Mouse (Mus musculus) bone marrow, adult 2 months (tissue): ENCODE measurements around the gene Ddx51. TPM values are rescaled to one million over a fixed set of nuclear protein-coding genes. Genes with fewer than 3 reads are reported as not detected.

Source experiments
- H3K27ac ChIP-seq: fragments of 200-500 bp; 2 replicates; pipeline ENCODE4 v1.5.1; 2012; ENCODE audit warnings: low read depth, mild to moderate bottlenecking, control low read depth, inconsistent platforms, low read length; ENCODE audit not compliant: control insufficient read depth, poor library complexity, insufficient read depth
- H3K4me1 ChIP-seq: fragments of 200-500 bp; 2 replicates; pipeline ENCODE4 v1.6.1; 2011; ENCODE audit warnings: low read length; ENCODE audit not compliant: control insufficient read depth, insufficient read depth
- H3K4me3 ChIP-seq: fragments of 200-500 bp; replicated peaks from 2 replicates; pipeline ENCODE3; 2011; ENCODE audit warnings: mild to moderate bottlenecking, low read depth, low read length, control low read depth; ENCODE audit not compliant: control insufficient read depth
- CTCF ChIP-seq: fragments of 200-500 bp; IDR thresholded peaks from 2 replicates; pipeline ENCODE4 v1.5.1; 2011; ENCODE audit warnings: low read length, control low read depth; ENCODE audit not compliant: control insufficient read depth, insufficient read depth
- POLR2A ChIP-seq: fragments of 200-500 bp; IDR thresholded peaks from 2 replicates; pipeline ENCODE4 v1.6.1; 2011; ENCODE audit warnings: low read depth, mild to moderate bottlenecking, control low read depth, low read length, borderline replicate concordance; ENCODE audit not compliant: control insufficient read depth
- WGBS: fragments of 180-500 bp; shearing (Covaris S2); methylation state at CpG from one replicate; pipeline ENCODE4 v1.1.7; 2018; 5-methylcytosine and 5-hydroxymethylcytosine counted together
- polyA plus RNA-seq: library from polyadenylated mRNA; stranded (reverse); fragments of >200 nt; gene quantifications from 2 replicates; pipeline ENCODE4 v1.2.4, GENCODE M21; 2011; ENCODE audit warnings: low replicate concordance; ENCODE audit not compliant: missing spikeins, insufficient read depth, insufficient read length

The Ddx51 gene
- polyA plus RNA-seq, 1 experiment = 24.2 TPM

GRCm38 (mm10) chr5:110698617-110699016, 45.4 kb downstream of the Ddx51 start:
- TF ChIP-seq POLR2A (no peak), CTCF (no peak)
- Histone ChIP-seq H3K27ac (no peak overlapping the region), H3K4me3 (no peak overlapping the region), H3K4me1 (no peaks in the 10 kb centered on the region; the same call in 1 of the 2 replicates)
- WGBS = 84% methylated on average over 4 of the region's 4 CpGs

GRCm38 (mm10) chr5:110704004-110704403, 50.8 kb downstream of the Ddx51 start:
- H3K4me1 ChIP-seq = no peaks in the 10 kb centered on the region; the same call in 1 of the 2 replicates
- TF ChIP-seq POLR2A (no peak), CTCF (no peak)
- WGBS = 15% methylated on average over 1 of the region's 1 CpGs

GRCm38 (mm10) chr5:110709256-110709655, 56.0 kb downstream of the Ddx51 start:
- WGBS = 92% methylated on average over 4 of the region's 4 CpGs
- Histone ChIP-seq H3K4me1 (no peaks in the 10 kb centered on the region), H3K27ac (no peak overlapping the region), H3K4me3 (no peak overlapping the region)
- TF ChIP-seq POLR2A (no peak), CTCF (no peak)

More at GRCm38 (mm10) chr5:110704004-110704403, 50.8 kb downstream of the Ddx51 start:
- no peak overlapping the region for H3K4me3 ChIP-seq
- H3K27ac ChIP-seq = no peak overlapping the region

Other genes with a start within 250 kb of the Ddx51 start
- 9.8 and 25.6 TPM in 2 replicates for gene Fbrsl1, start 204.9 kb upstream of the Ddx51 start, polyA plus RNA-seq
- not detected in 2 replicates for gene Galnt9, start 109.1 kb upstream of the Ddx51 start, polyA plus RNA-seq
- 28.9 and 42.6 TPM in 2 replicates for gene Noc4l, start within 50 bp of the Ddx51 start, polyA plus RNA-seq
- gene Ep400, start 117.3 kb downstream of the Ddx51 start, polyA plus RNA-seq = 26.9 and 45.0 TPM in 2 replicates
- 19.4 and 22.0 TPM in 2 replicates for gene Pus1, start 127.2 kb downstream of the Ddx51 start, polyA plus RNA-seq
- gene Ulk1, start 156.6 kb downstream of the Ddx51 start, polyA plus RNA-seq = 25.6 and 64.6 TPM in 2 replicates
- 24.7 and 45.3 TPM in 2 replicates for gene Hscb, start 186.3 kb downstream of the Ddx51 start, polyA plus RNA-seq
- gene Chek2, start 186.5 kb downstream of the Ddx51 start, polyA plus RNA-seq = 22.2 and 23.2 TPM in 2 replicates
- gene Ttc28, start 226.4 kb downstream of the Ddx51 start, polyA plus RNA-seq = 3.6 and 7.4 TPM in 2 replicates